Mouse (Mus musculus): Measurements from ENCODE around the gene Ccrl2.

DNA sequence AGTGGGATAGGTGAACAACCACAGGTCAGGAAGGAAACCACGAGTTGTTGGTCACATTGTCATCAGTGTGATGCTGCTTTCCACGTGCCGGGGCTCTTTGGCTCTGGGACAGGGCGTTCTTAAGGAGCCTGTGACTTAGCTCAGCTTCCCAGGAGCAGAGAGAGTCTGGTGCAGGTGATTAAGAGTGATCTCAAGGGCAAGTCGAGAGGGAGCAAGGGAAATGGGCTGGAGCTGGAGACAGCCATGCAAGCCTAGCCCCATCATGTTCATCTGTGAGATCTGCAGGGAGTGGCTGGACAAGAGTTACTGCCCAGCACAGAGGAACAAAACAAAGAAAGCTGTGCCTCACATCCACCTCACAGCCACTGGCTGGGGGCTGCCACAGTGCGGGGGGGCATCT is 40.2 kb upstream of the Ccrl2 start:
- TF ChIP-seq CTCF (IDR thresholded peaks at IDR 0.05), result no peak
- TF ChIP-seq EP300 (IDR thresholded peaks at IDR 0.05), result peak; percentile 7; the same call in 1 of the 2 replicates
